Mouse (Mus musculus): ENCODE data around the gene Reln. TPM values are rescaled to one million over a fixed set of nuclear protein-coding genes. Genes with fewer than 3 reads are reported as not detected.

The Reln gene
- polyA plus RNA-seq, 2 experiments, result 3.3 to 6.7 TPM

GRCm38 (mm10) chr5:22197926-22198325 lies 146.6 kb downstream of the Reln start:
- no peak overlapping the region for H3K4me3 ChIP-seq (replicated peaks; ENCODE audit: low read length)
- no peaks in the 10 kb centered on the region for H3K27me3 ChIP-seq (ENCODE audit: control insufficient read depth, insufficient read depth, low read length)
- no peak overlapping the region for H3K9ac ChIP-seq (ENCODE audit: low read depth, low read length, severe bottlenecking)
- no peak overlapping the region for H3K27ac ChIP-seq (replicated peaks; ENCODE audit: low read depth, low read length)
- 76% methylated on average over 2 of the region's 2 CpGs for WGBS
- H3K4me1 ChIP-seq (ENCODE audit: control insufficient read depth, insufficient read depth, low read length), result no peaks in the 10 kb centered on the region
- no peaks in the 10 kb centered on the region for H3K9me3 ChIP-seq (ENCODE audit: control insufficient read depth, low read length)
- TF ChIP-seq POLR2A (IDR thresholded peaks at IDR 0.05; ENCODE audit: borderline replicate concordance, extremely low read depth, insufficient read depth, insufficient read length), result no peak
- H3K36me3 ChIP-seq (ENCODE audit: control insufficient read depth, insufficient read depth, low read length), result no peaks in the 10 kb centered on the region
- DNase-seq (ENCODE audit: low spot score) (no peak), ATAC-seq (ENCODE audit: low FRiP score, low read depth) (no peak)
- no peak overlapping the region for H3K4me2 ChIP-seq (replicated peaks; ENCODE audit: low read depth, low read length, severe bottlenecking)

GRCm38 (mm10) chr5:22196891-22197290 lies 147.6 kb downstream of the Reln start:
- TF ChIP-seq POLR2A (IDR thresholded peaks at IDR 0.05; ENCODE audit: borderline replicate concordance, extremely low read depth, insufficient read depth, insufficient read length), result no peak
- Histone ChIP-seq H3K27ac (replicated peaks; ENCODE audit: low read depth, low read length) (no peak overlapping the region), H3K4me3 (replicated peaks; ENCODE audit: low read length) (no peak overlapping the region), H3K4me1 (ENCODE audit: control insufficient read depth, insufficient read depth, low read length) (no peaks in the 10 kb centered on the region), H3K4me2 (replicated peaks; ENCODE audit: low read depth, low read length, severe bottlenecking) (no peak overlapping the region), H3K9me3 (ENCODE audit: control insufficient read depth, low read length) (no peaks in the 10 kb centered on the region), H3K27me3 (ENCODE audit: control insufficient read depth, insufficient read depth, low read length) (no peaks in the 10 kb centered on the region), H3K9ac (ENCODE audit: low read depth, low read length, severe bottlenecking) (no peak overlapping the region), H3K36me3 (ENCODE audit: control insufficient read depth, insufficient read depth, low read length) (no peaks in the 10 kb centered on the region)
- WGBS, result 58% methylated on average over 2 of the region's 2 CpGs
- DNase-seq (ENCODE audit: low spot score) (no peak), ATAC-seq (ENCODE audit: low FRiP score, low read depth) (no peak)

GRCm38 (mm10) chr5:22196476-22196875 lies 148.0 kb downstream of the Reln start:
- no peak overlapping the region for H3K9ac ChIP-seq (ENCODE audit: low read depth, low read length, severe bottlenecking)

GRCm38 (mm10) chr5:22195352-22195941 lies 149.1 kb downstream of the Reln start:
- Histone ChIP-seq H3K27me3 (ENCODE audit: control insufficient read depth, insufficient read depth, low read length) (no peaks in the 10 kb centered on the region), H3K4me2 (replicated peaks; ENCODE audit: low read depth, low read length, severe bottlenecking) (no peak overlapping the region), H3K27ac (replicated peaks; ENCODE audit: low read depth, low read length) (no peak overlapping the region), H3K4me3 (replicated peaks; ENCODE audit: low read length) (no peak overlapping the region), H3K9ac (ENCODE audit: low read depth, low read length, severe bottlenecking) (no peak overlapping the region), H3K4me1 (ENCODE audit: control insufficient read depth, insufficient read depth, low read length) (no peaks in the 10 kb centered on the region), H3K36me3 (ENCODE audit: control insufficient read depth, insufficient read depth, low read length) (no peaks in the 10 kb centered on the region), H3K9me3 (ENCODE audit: control insufficient read depth, low read length) (no peaks in the 10 kb centered on the region)
- no peak for DNase-seq (ENCODE audit: low spot score)
- 62% methylated on average over 8 of the region's 8 CpGs for WGBS
- TF ChIP-seq POLR2A (IDR thresholded peaks at IDR 0.05; ENCODE audit: borderline replicate concordance, extremely low read depth, insufficient read depth, insufficient read length), result no peak
- ATAC-seq (ENCODE audit: low FRiP score, low read depth), result no peak

More at GRCm38 (mm10) chr5:22196476-22196875, 148.0 kb downstream of the Reln start:
- H3K36me3 ChIP-seq (ENCODE audit: control insufficient read depth, insufficient read depth, low read length), result no peaks in the 10 kb centered on the region
- H3K4me2 ChIP-seq (replicated peaks; ENCODE audit: low read depth, low read length, severe bottlenecking), result no peak overlapping the region
- H3K4me1 ChIP-seq (ENCODE audit: control insufficient read depth, insufficient read depth, low read length), result no peaks in the 10 kb centered on the region
- H3K9me3 ChIP-seq (ENCODE audit: control insufficient read depth, low read length), result no peaks in the 10 kb centered on the region
- H3K27me3 ChIP-seq (ENCODE audit: control insufficient read depth, insufficient read depth, low read length), result no peaks in the 10 kb centered on the region
- 46% methylated on average over 4 of the region's 4 CpGs for WGBS
- no peak overlapping the region for H3K27ac ChIP-seq (replicated peaks; ENCODE audit: low read depth, low read length)
- H3K4me3 ChIP-seq (replicated peaks; ENCODE audit: low read length), result no peak overlapping the region
- no peak for ATAC-seq (ENCODE audit: low FRiP score, low read depth)
- no peak for DNase-seq (ENCODE audit: low spot score)
- TF ChIP-seq POLR2A (IDR thresholded peaks at IDR 0.05; ENCODE audit: borderline replicate concordance, extremely low read depth, insufficient read depth, insufficient read length), result no peak

- no peaks in the 10 kb centered on the region for H3K36me3 ChIP-seq (ENCODE audit: control insufficient read depth, insufficient read depth, low read length)
- H3K27me3 ChIP-seq (ENCODE audit: control insufficient read depth, insufficient read depth, low read length), result no peaks in the 10 kb centered on the region
- H3K9me3 ChIP-seq (ENCODE audit: control insufficient read depth, low read length), result no peaks in the 10 kb centered on the region
- no peaks in the 10 kb centered on the region for H3K4me1 ChIP-seq (ENCODE audit: control insufficient read depth, insufficient read depth, low read length)
- no peak overlapping the region for H3K27ac ChIP-seq (replicated peaks; ENCODE audit: low read depth, low read length)
- no peak for ATAC-seq (ENCODE audit: low FRiP score, low read depth)
- no peak overlapping the region for H3K4me2 ChIP-seq (replicated peaks; ENCODE audit: low read depth, low read length, severe bottlenecking)
- no peak for TF ChIP-seq POLR2A (IDR thresholded peaks at IDR 0.05; ENCODE audit: borderline replicate concordance, extremely low read depth, insufficient read depth, insufficient read length)
- WGBS, result 77% methylated on average over 7 of the region's 7 CpGs
- H3K9ac ChIP-seq (ENCODE audit: low read depth, low read length, severe bottlenecking), result no peak overlapping the region
- DNase-seq (ENCODE audit: low spot score), result no peak
- H3K4me3 ChIP-seq (replicated peaks; ENCODE audit: low read length), result no peak overlapping the region
These were observed 152.7 kb downstream of the Reln start for GRCm38 (mm10) chr5:22191784-22192183.
